Mouse (Mus musculus) colon, adult 2 months (tissue): ENCODE results near the gene Fam57a. TPM values are rescaled to one million over a fixed set of nuclear protein-coding genes. Genes with fewer than 3 reads are reported as not detected.

Experiments used
- polyA plus RNA-seq: library from polyadenylated mRNA; depleted of rRNA; stranded (reverse); fragments of >200 nt; gene quantifications from 2 replicates; pipeline ENCODE4 v1.2.3, GENCODE M21; 2012; rRNA removed

Fam57a gene
- 96.8 and 108 TPM in 2 replicates for polyA plus RNA-seq

DNA sequence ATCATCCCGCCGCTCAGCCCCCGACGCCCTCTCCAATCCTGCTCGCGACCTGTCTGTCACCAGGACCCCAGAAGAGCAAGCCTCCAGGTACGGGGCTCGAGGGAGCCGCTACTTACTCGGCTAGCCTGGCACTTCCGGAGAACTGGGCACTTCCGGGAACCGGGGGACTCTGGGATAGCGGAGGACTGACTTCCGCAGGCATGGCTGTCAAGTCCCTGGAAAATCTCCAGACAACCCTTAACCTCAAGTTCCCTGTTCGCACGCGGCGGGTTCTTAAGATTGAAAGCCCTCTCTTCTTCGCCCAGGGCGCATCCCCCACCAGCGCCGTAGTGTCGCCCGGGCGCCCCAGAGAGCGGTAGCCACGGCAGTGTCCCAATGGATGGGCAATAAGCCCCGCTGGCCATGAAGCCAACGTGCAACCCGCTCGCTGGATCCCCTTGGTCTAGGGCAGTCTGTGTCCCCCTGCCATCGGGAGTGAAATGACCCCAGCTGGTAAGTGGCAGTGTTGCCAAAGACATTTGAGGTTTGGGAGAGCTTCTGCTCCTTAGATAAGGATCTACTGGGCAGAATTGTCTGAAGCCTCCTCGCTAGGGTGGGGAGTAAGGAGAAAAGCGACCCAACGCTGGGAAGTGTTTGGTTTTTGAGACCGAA lies at the start of gene Fam57a, which contains the start of gene Vps53:
Gene Fam57a, plus strand, starts transcription at position 177 of the 651 bp plus-strand sequence.
Gene Vps53, minus strand, starts transcription at position 153 of the 651 bp plus-strand sequence.

DNA sequence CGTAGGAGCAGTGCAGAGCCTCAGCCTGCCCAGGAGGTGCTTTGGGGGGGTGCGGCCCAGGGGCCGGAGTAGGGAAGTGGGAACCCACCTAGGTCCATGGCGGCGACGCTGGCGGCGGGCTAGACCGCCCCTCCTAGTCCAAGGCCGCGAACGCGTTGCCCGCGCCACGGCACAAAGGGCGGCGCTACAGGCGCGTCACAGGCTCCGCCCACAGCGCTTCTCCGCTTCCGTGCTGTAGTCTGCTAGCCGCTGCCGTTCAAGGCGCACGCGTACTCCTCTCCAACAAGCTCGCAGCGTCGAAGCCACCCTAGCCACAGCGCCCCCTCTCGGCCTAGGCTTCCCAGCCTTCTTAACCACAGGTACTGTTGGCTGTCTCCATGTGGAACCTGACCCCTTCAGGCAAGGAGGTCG lies 37.9 kb downstream of the Fam57a start, which contains the start of the genes Dbil5 and Gemin4:
Gene Dbil5, plus strand, starts transcription at position 219 of the 411 bp plus-strand sequence.
Gene Gemin4, minus strand, starts transcription at position 275 of the 411 bp plus-strand sequence.

DNA sequence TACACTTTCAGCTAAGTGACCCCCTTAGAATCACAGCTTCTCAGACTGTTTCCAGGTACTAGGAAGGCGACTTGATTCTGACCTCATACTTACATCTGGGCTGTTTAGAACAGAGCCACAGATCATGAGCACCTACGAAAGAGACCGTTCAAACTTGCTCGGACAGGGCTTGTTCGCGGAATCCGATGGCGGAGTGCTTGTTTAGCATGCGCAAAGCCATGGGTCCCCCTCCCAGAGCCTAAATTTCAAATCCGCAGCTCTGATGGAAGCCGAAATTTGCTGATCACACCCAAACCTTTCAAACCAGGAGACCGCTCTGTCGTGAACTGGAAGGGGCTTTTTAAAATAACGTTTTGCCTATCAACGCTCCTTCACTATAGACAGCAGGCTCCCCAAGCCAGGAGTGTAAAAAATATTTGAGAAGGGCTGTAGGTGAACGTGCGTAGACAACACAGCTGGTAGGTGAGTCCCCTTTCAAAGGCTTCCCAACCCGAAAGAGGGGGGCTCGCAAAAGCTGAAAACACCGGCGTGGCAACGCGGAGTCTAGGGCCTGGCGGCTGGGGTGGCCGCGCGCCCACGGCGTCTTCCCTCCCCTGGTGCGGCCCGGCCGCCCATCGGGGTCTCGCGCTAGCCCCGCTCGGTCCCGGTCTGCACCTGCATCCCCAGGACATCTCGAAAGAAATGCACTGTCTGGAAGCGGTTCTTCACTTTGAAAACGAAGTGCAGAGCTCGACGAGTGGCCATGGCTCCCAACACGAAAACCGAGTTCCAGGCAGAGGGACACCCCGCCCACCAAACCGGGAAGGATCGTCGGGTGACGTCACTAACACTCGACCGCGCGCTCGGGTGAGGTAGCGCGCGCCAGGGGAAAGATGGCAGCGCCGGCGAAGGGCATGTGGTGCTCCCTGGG lies 63.7 kb downstream of the Fam57a start, which contains the start of the genes Mrm3 and Glod4:
Gene Mrm3, plus strand, starts transcription at position 815 of the 910 bp plus-strand sequence.
Gene Glod4, minus strand, starts transcription at position 825 of the 910 bp plus-strand sequence.

Other genes with a start within 250 kb of the Fam57a start
- gene Rph3al, start 241.2 kb upstream of the Fam57a start, polyA plus RNA-seq: 22.7 and 27.7 TPM in 2 replicates
- gene 1700016K19Rik, start 179.8 kb upstream of the Fam57a start, polyA plus RNA-seq: 1.9 and 3.1 TPM in 2 replicates
- 51.9 and 60.2 TPM in 2 replicates for gene Rflnb, start 151.9 kb upstream of the Fam57a start, polyA plus RNA-seq
- 28.7 and 29.1 TPM in 2 replicates for gene Vps53, start within 50 bp of the Fam57a start, polyA plus RNA-seq
- gene Dbil5, start 37.9 kb downstream of the Fam57a start, polyA plus RNA-seq: 0.41 TPM in 1 of 2 replicates, not detected in the other
- 7.0 and 7.2 TPM in 2 replicates for gene Gemin4, start 38.0 kb downstream of the Fam57a start, polyA plus RNA-seq
- gene Mrm3, start 64.0 kb downstream of the Fam57a start, polyA plus RNA-seq: 5.0 and 7.7 TPM in 2 replicates
- gene Glod4, start 64.1 kb downstream of the Fam57a start, polyA plus RNA-seq: 3.2 and 4.8 TPM in 2 replicates
- 16.0 and 17.8 TPM in 2 replicates for gene Nxn, start 219.5 kb downstream of the Fam57a start, polyA plus RNA-seq
- 15.9 and 17.0 TPM in 2 replicates for gene Timm22, start 227.3 kb downstream of the Fam57a start, polyA plus RNA-seq